Mouse (Mus musculus) kidney, adult 2 months (tissue): ENCODE measurements at regions not wholly inside any gene's neighbourhood (a gene's known extent, or its start where the extent isn't known, plus 50 kb on each side); places are given as distances from the start of the nearest gene placed in this dataset.

Source experiments
- DNase-seq: peaks from one replicate; pipeline ENCODE4 v3.0.0; 2021
- H3K27ac ChIP-seq: fragments of 200-500 bp; 2 replicates; pipeline ENCODE4 v1.5.1; 2012; ENCODE audit warnings: low read depth, low read length, control low read depth, inconsistent platforms; ENCODE audit not compliant: insufficient read depth
- H3K27me3 ChIP-seq: fragments of 200-500 bp; replicated peaks from 2 replicates; pipeline ENCODE4 v1.6.1; 2012; ENCODE audit warnings: mild to moderate bottlenecking, moderate library complexity, low read length, inconsistent platforms; ENCODE audit not compliant: control insufficient read depth, insufficient read depth
- H3K36me3 ChIP-seq: fragments of 200-500 bp; 2 replicates; pipeline ENCODE4 v1.6.1; 2012; ENCODE audit warnings: mild to moderate bottlenecking, moderate library complexity, low read length, inconsistent platforms; ENCODE audit not compliant: control insufficient read depth, insufficient read depth
- H3K4me1 ChIP-seq: fragments of 200-500 bp; 2 replicates; pipeline ENCODE4 v1.6.1; 2011; ENCODE audit warnings: low read length; ENCODE audit not compliant: control insufficient read depth, insufficient read depth
- H3K4me3 ChIP-seq: fragments of 200-500 bp; 2 replicates; pipeline ENCODE4 v1.5.1; 2011; ENCODE audit warnings: mild to moderate bottlenecking, low read depth, low read length, control low read depth; ENCODE audit not compliant: insufficient read depth
- CTCF ChIP-seq: fragments of 200-500 bp; conservative IDR thresholded peaks from 2 replicates; pipeline ENCODE4 v1.5.1; 2011; ENCODE audit warnings: low read depth, mild to moderate bottlenecking, control low read depth, low read length, moderate library complexity, mixed read lengths; ENCODE audit not compliant: insufficient read depth, insufficient read length
- POLR2A ChIP-seq: fragments of 200-500 bp; IDR thresholded peaks from one replicate; pipeline ENCODE4 v1.6.1; 2011; ENCODE audit warnings: low read depth, low read length, control low read depth

DNA sequence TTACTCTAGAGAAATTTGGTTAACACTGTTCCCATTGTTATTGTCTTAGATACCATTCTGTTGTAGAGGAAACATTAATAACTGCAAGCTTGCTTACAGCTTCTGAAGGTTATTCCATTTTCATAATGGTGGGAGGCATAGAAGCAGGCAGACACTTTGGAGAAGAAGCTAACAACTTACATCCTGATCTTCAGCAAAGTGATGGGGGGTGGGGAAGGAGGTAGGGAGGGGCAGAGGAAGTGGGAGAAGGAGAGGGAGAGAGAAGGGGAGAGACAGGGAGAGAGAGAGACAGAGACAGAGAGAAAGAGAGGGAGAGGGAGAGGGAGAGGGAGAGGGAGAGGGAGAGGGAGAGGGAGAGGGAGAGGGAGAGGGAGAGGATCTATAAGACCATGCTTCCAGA, 50.6 kb upstream of the Cox7c start:
- Histone ChIP-seq H3K27ac (no peak overlapping the region), H3K27me3 (no peaks in the 10 kb centered on the region), H3K36me3 (no peaks in the 10 kb centered on the region), H3K4me3 (no peak overlapping the region), H3K4me1 (no peaks in the 10 kb centered on the region)
- TF ChIP-seq CTCF = no peak
- TF ChIP-seq POLR2A = no peak
- no peak for DNase-seq
